Mouse (Mus musculus) cerebellum, adult 9-11 months (tissue): Measurements from ENCODE around the gene Atp5e.
A peak's percentile ranks its signal among the peaks of the same experiment; 100 is the strongest.

Experiments
- DNase-seq: peaks from one replicate; pipeline ENCODE4 v3.0.0; 2022

Atp5e gene

GRCm38 (mm10) chr2:174446492-174446891 is 17.4 kb downstream of the Atp5e start:
- no peak for DNase-seq

- DNase-seq = no peak
Observed at GRCm38 (mm10) chr2:174445018-174445417, 18.9 kb downstream of the Atp5e start.

GRCm38 (mm10) chr2:174444359-174444758 is 19.5 kb downstream of the Atp5e start:
- no peak for DNase-seq

- DNase-seq = no peak
Observed at GRCm38 (mm10) chr2:174443046-174443445, 20.9 kb downstream of the Atp5e start.

GRCm38 (mm10) chr2:174442460-174442859 is 21.4 kb downstream of the Atp5e start:
- DNase-seq = no peak

GRCm38 (mm10) chr2:174441898-174442297 is 22.0 kb downstream of the Atp5e start:
- DNase-seq = no peak

GRCm38 (mm10) chr2:174439961-174440360 is 23.9 kb downstream of the Atp5e start:
- no peak for DNase-seq

- DNase-seq = no peak
Observed at GRCm38 (mm10) chr2:174439450-174439838, 24.5 kb downstream of the Atp5e start.

- peak; percentile 61 for DNase-seq
Observed at GRCm38 (mm10) chr2:174438737-174439449, 25.0 kb downstream of the Atp5e start, which contains the start of gene Ctsz. TSS of gene Ctsz (minus strand) at chr2:174439039.

- DNase-seq = no peak
Observed at GRCm38 (mm10) chr2:174438181-174438580, 25.7 kb downstream of the Atp5e start.

GRCm38 (mm10) chr2:174437697-174437982 is 26.3 kb downstream of the Atp5e start:
- no peak for DNase-seq

GRCm38 (mm10) chr2:174436916-174437696 is 26.8 kb downstream of the Atp5e start:
- DNase-seq = no peak

- DNase-seq = no peak
Observed at GRCm38 (mm10) chr2:174436076-174436701, 27.7 kb downstream of the Atp5e start.

GRCm38 (mm10) chr2:174434943-174435342 is 29.0 kb downstream of the Atp5e start:
- DNase-seq = no peak

- DNase-seq = no peak
Observed at GRCm38 (mm10) chr2:174428996-174429591, 34.8 kb downstream of the Atp5e start.

- no peak for DNase-seq
Observed at GRCm38 (mm10) chr2:174428076-174428835, 35.6 kb downstream of the Atp5e start.

GRCm38 (mm10) chr2:174426856-174427255 is 37.0 kb downstream of the Atp5e start:
- DNase-seq = no peak

GRCm38 (mm10) chr2:174424301-174425085 is 39.4 kb downstream of the Atp5e start:
- no peak for DNase-seq

GRCm38 (mm10) chr2:174421107-174421506 is 42.8 kb downstream of the Atp5e start:
- DNase-seq = no peak

GRCm38 (mm10) chr2:174415731-174416310 is 48.1 kb downstream of the Atp5e start, which contains the start of gene Nelfcd:
TSS of gene Nelfcd (plus strand) at chr2:174415804.
- peak; percentile 93 for DNase-seq

GRCm38 (mm10) chr2:174415001-174415730 is 48.7 kb downstream of the Atp5e start:
- no peak for DNase-seq
